ENCODE assay signal across 25 mouse cellular contexts in the genomic region with DNA sequence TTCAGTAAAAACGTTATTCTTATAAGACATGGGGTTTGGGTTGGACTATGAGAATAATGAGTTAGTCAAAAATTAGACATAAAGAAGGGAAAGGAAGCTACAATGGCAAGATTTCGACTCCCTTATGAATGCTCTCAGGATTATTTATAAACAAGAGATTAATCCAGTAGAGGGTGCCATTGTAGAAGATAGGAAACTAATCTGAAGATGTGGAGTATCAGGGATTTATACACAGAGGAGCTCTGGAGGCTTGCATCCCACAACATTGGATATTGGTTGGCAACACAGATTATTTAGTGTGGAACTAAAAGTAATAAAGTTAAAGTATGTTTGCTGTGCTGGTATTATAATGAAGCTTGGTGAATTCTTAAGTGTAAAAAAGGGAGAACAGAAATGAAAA.
DNase-seq lines count a peak whose midpoint lies in the region; ATAC-seq and TF ChIP-seq lines count a peak whose summit lies in the region.
"Had no signal": no experiment of that assay in that cellular context is flagged by ENCODE, and none has a peak within 500 bp of the region (broad histone marks: within the 10 kb centered on the region; RNA-seq: fewer than 3 reads in every experiment).

No protein-coding gene starts in this region.

- no peaks in the 10 kb centered on the region for H3K27me3 ChIP-seq in forebrain, postnatal 0 days (ENCODE audit: insufficient read depth, low read length)
- H3K27me3 ChIP-seq in forebrain, embryonic 11.5 days (ENCODE audit: control insufficient read depth, insufficient read depth, low read length): no peaks in the 10 kb centered on the region
- H3K27me3 ChIP-seq: heart, embryonic 13.5 days; stomach, embryonic 15.5 days had no signal

- H3K27ac ChIP-seq in forebrain, postnatal 0 days (ENCODE audit: low read depth, low read length): no peak overlapping the region
- no peak overlapping the region for H3K27ac ChIP-seq in forebrain, embryonic 11.5 days (ENCODE audit: low read depth, low read length)
- H3K27ac ChIP-seq: heart, embryonic 13.5 days; liver, embryonic 14.5 days; stomach, embryonic 15.5 days had no signal

- H3K36me3 ChIP-seq in forebrain, postnatal 0 days (ENCODE audit: insufficient read depth): no peaks in the 10 kb centered on the region
- no peaks in the 10 kb centered on the region for H3K36me3 ChIP-seq in forebrain, embryonic 11.5 days (ENCODE audit: control insufficient read depth, insufficient read depth, low read length)
- H3K36me3 ChIP-seq: heart, embryonic 13.5 days; stomach, embryonic 15.5 days had no signal

- no peak for ATAC-seq in forebrain, postnatal 0 days
- ATAC-seq in forebrain, embryonic 11.5 days (replicated peaks; ENCODE audit: low FRiP score): no peak
- ATAC-seq: activated CD4-positive, CD25-positive, alpha-beta regulatory T cell, adult 4 months; hindbrain, embryonic 16.5 days had no signal

- no peak for TF ChIP-seq CTCF in forebrain, postnatal 0 days (IDR thresholded peaks at IDR 0.05; ENCODE audit: low read depth)
- no peak for TF ChIP-seq CTCF in brain, embryonic 14.5 days (IDR thresholded peaks at IDR 0.05; ENCODE audit: borderline replicate concordance, extremely low read depth, insufficient read depth, insufficient read length)

- no peak overlapping the region for H3K4me3 ChIP-seq in forebrain, postnatal 0 days (ENCODE audit: low read depth, low read length)
- H3K4me3 ChIP-seq in forebrain, embryonic 11.5 days (ENCODE audit: low read depth, low read length): no peak overlapping the region
- H3K4me3 ChIP-seq: heart, embryonic 13.5 days; myocyte; stomach, embryonic 15.5 days had no signal

- TF ChIP-seq POLR2A in brain, embryonic 14.5 days (IDR thresholded peaks at IDR 0.05; ENCODE audit: borderline replicate concordance, extremely low read depth, insufficient read depth, insufficient read length, poor library complexity, severe bottlenecking): no peak

- no peaks in the 10 kb centered on the region for H3K9me3 ChIP-seq in forebrain, postnatal 0 days (ENCODE audit: low read length)
- H3K9me3 ChIP-seq in forebrain, embryonic 11.5 days (ENCODE audit: control insufficient read depth, low read length): no peaks in the 10 kb centered on the region
- H3K9me3 ChIP-seq: heart, embryonic 13.5 days; stomach, embryonic 15.5 days had no signal

- H3K4me1 ChIP-seq in forebrain, postnatal 0 days (ENCODE audit: insufficient read depth): no peaks in the 10 kb centered on the region
- no peaks in the 10 kb centered on the region for H3K4me1 ChIP-seq in forebrain, embryonic 11.5 days (replicated peaks; ENCODE audit: control insufficient read depth, insufficient read depth, low read length)
- H3K4me1 ChIP-seq: heart, embryonic 13.5 days; stomach, embryonic 15.5 days had no signal

- DNase-seq in forebrain, postnatal 0 days: peak; percentile 8
- DNase-seq in forebrain, embryonic 11.5 days (ENCODE audit: low spot score): no peak
- peak; percentile 50 for DNase-seq in layer of hippocampus, adult 9-10 months (ENCODE audit: low spot score)
- no peak for DNase-seq in layer of hippocampus, postnatal 36 days
- DNase-seq in A20 (ENCODE audit: low read depth, low spot score): peak; percentile 4
- peak; percentile 42 for DNase-seq in brain, embryonic 14.5 days (ENCODE audit: low read depth)
- DNase-seq in spleen, postnatal 36 days (ENCODE audit: low spot score in 2 of 2): no peak
- no peak for DNase-seq in heart, adult 18-20 months
- DNase-seq: adrenal gland, postnatal 10 days; cerebellum, adult 11-12 months; cerebellum, postnatal 14 days; gastrocnemius, postnatal 10 days; heart, adult 11 months; kidney, adult 18-20 months; kidney, postnatal 10 days; right cerebral cortex, postnatal 14 days; spleen, adult 18-20 months; thymus, postnatal 14 days had no signal

- H3K9ac ChIP-seq in forebrain, postnatal 0 days: no peak overlapping the region
- no peak overlapping the region for H3K9ac ChIP-seq in forebrain, embryonic 11.5 days (ENCODE audit: low read length)
- H3K9ac ChIP-seq: heart, embryonic 13.5 days; liver, embryonic 14.5 days; stomach, embryonic 15.5 days had no signal

- no peak overlapping the region for H3K4me2 ChIP-seq in forebrain, postnatal 0 days (ENCODE audit: low read depth)
- no peak overlapping the region for H3K4me2 ChIP-seq in forebrain, embryonic 11.5 days (ENCODE audit: low read depth, low read length, severe bottlenecking)
- H3K4me2 ChIP-seq: heart, embryonic 13.5 days; midbrain, embryonic 11.5 days; stomach, embryonic 15.5 days had no signal

- 60% methylated on average over 2 of the region's 2 CpGs for WGBS in forebrain, postnatal 0 days
- 58% methylated on average over 2 of the region's 2 CpGs for WGBS in forebrain, embryonic 11.5 days

Comparison
In these comparisons a context has a peak if more than half of its experiments do, and no peak if none do; other contexts are left out.
1. DNase-seq: peak in forebrain, postnatal 0 days (single experiment), layer of hippocampus, adult 9-10 months (single experiment), A20 (single experiment) and brain, embryonic 14.5 days (single experiment); none in forebrain, embryonic 11.5 days (single experiment), layer of hippocampus, postnatal 36 days (0 of 2), spleen, postnatal 36 days (0 of 2) and heart, adult 18-20 months (0 of 2).